Mouse (Mus musculus) liver, embryonic 12.5 days (tissue): Measurements from ENCODE around the gene Zdhhc12. TPM values are rescaled to one million over a fixed set of nuclear protein-coding genes. Genes with fewer than 3 reads are reported as not detected.

ENCODE experiments used
- ATAC-seq: fragments of 200-750 bp; cut with Nextera tagmentation; 2 replicates; pipeline ENCODE4 v1.8.0; 2017; ENCODE audit warnings: moderate number of reproducible peaks, mild to moderate bottlenecking, moderate library complexity
- H3K27ac ChIP-seq: fragments of 300-500 bp; sonication (generic); 2 replicates; pipeline ENCODE4 v1.5.1; 2016; ENCODE audit warnings: mild to moderate bottlenecking
- H3K27me3 ChIP-seq: fragments of 300-500 bp; sonication (generic); replicated peaks from 2 replicates; pipeline ENCODE4 v1.6.1; 2016; ENCODE audit warnings: mild to moderate bottlenecking, moderate library complexity
- H3K36me3 ChIP-seq: fragments of 300-500 bp; sonication (generic); 2 replicates; pipeline ENCODE4 v1.6.1; 2016; ENCODE audit warnings: mild to moderate bottlenecking, moderate library complexity
- H3K4me1 ChIP-seq: fragments of 300-500 bp; sonication (generic); 2 replicates; pipeline ENCODE4 v1.6.1; 2016
- H3K4me2 ChIP-seq: fragments of 300-500 bp; sonication (generic); 2 replicates; pipeline ENCODE4 v1.6.1; 2016; ENCODE audit warnings: mild to moderate bottlenecking, moderate library complexity
- H3K4me3 ChIP-seq: fragments of 300-500 bp; sonication (generic); 2 replicates; pipeline ENCODE4 v1.5.1; 2016; ENCODE audit warnings: mild to moderate bottlenecking, moderate library complexity
- H3K9ac ChIP-seq: fragments of 300-500 bp; sonication (generic); 2 replicates; pipeline ENCODE4 v1.6.1; 2016; ENCODE audit warnings: mild to moderate bottlenecking, moderate library complexity
- H3K9me3 ChIP-seq: fragments of 300-500 bp; sonication (generic); replicated peaks from 2 replicates; pipeline ENCODE4 v1.6.1; 2016; ENCODE audit warnings: mild to moderate bottlenecking, moderate library complexity
- WGBS: fragments of 180-500 bp; shearing (Covaris S2); methylation state at CpG from one replicate; pipeline ENCODE4 v1.1.7; 2016; ENCODE audit not compliant: insufficient replicate concordance; 5-methylcytosine and 5-hydroxymethylcytosine counted together
- polyA plus RNA-seq: library from polyadenylated mRNA; unstranded; fragments of >200 nt; fragmentation: Nextera tagmentation; extraction: Ambion mirVana; gene quantifications from 2 replicates; pipeline ENCODE4 v1.2.1, GENCODE M21; 2016

The Zdhhc12 gene
- polyA plus RNA-seq, 1 experiment from 2014 or later, result 31.0 TPM

DNA sequence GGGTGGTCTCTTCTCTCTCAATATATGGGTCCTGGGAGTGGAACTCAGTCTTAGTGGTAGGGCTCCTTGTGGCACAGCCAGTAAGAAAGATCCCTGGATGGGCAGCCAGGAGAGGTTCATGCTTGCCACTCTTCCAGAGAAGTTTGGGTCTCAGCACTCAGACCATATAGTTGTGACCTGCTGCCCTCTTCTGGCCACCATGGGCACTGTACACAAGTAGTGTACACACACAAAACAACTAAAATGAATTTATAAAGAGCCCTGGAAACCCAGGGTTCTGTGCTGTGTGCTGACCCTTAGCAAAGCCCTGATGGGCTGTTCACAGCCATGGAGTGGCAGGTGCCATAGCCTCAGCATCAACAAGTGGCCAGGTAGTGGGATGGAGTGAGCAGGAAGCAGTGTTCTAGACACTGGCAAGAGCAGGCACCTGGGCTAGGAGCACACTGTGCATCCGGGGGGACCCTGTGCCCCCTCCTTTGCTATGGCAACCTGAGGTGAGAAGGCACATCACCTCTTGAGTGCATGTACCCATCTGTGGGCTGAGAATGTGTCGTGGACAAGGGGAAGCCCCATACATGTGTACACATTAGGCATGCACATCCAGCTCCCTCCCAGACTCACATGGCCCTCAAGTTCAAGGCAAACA is 2.6 kb upstream of the Zdhhc12 start:
- Histone ChIP-seq H3K36me3 (peaks cover 34% of the 10 kb centered on the region), H3K9me3 (no peaks in the 10 kb centered on the region)
- WGBS, result 60% methylated on average over 2 of the region's 2 CpGs

GRCm38 (mm10) chr2:30094208-30094588 is 750 bp upstream of the Zdhhc12 start:
- Histone ChIP-seq H3K9me3 (no peaks in the 10 kb centered on the region), H3K27ac (peak overlapping the region; percentile 76), H3K4me2 (peak overlapping the region; percentile 90), H3K9ac (peak overlapping the region; percentile 75), H3K27me3 (no peaks in the 10 kb centered on the region), H3K36me3 (peaks cover 43% of the 10 kb centered on the region), H3K4me1 (peaks cover 37% of the 10 kb centered on the region), H3K4me3 (peak overlapping the region; percentile 77)
- 2% methylated on average over 13 of the region's 13 CpGs for WGBS
- no peak for ATAC-seq

More for the DNA sequence above, 2.6 kb upstream of the Zdhhc12 start:
- Histone ChIP-seq H3K9ac (no peak overlapping the region), H3K4me1 (peaks cover 48% of the 10 kb centered on the region), H3K4me3 (no peak overlapping the region), H3K27me3 (no peaks in the 10 kb centered on the region), H3K4me2 (no peak overlapping the region), H3K27ac (no peak overlapping the region)
- ATAC-seq, result no peak

DNA sequence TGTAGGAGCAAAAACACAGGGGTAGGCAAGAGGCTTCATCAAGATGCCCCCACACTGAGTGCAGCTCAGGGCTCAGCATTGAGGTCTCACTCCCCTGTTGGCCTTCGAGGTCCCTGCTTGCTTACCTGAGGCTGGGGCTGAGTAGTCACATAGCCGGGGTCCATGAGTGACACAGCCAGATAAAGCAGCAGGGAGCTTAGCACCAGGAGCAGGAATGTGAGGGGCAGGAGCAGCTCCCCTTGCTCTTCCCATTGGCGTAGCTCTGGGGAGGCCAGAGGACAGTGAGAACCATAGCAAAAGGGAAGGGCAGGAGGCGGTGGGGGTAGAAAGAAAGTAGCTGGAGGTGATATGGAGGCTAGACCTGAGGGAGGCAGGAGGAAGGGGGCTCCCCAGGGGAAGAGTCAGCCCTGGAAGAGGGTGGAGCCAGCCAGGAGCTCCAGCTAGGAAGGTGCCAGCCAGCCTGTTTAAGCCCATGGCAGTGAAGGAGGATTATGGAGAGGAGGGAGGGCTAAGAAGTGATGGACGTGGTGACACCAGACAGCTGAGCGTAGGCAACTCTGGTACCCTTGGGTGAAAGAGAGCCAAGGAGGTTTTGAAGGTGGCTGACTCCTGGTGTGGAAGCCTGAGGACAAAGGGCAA is 1.0 kb downstream of the Zdhhc12 start:
- ATAC-seq, result no peak
- 48% methylated on average over 6 of the region's 6 CpGs for WGBS
- H3K27ac ChIP-seq, result peak overlapping the region; percentile 78
- H3K4me2 ChIP-seq, result peak overlapping the region; percentile 90
- peaks cover 33% of the 10 kb centered on the region for H3K36me3 ChIP-seq
- H3K9ac ChIP-seq, result peak overlapping the region; percentile 87
- H3K4me3 ChIP-seq, result peak overlapping the region; percentile 77
- H3K27me3 ChIP-seq, result no peaks in the 10 kb centered on the region
- no peaks in the 10 kb centered on the region for H3K9me3 ChIP-seq
- H3K4me1 ChIP-seq, result peaks cover 30% of the 10 kb centered on the region

- Histone ChIP-seq H3K4me2 (no peak overlapping the region), H3K27ac (no peak overlapping the region), H3K9me3 (no peaks in the 10 kb centered on the region), H3K9ac (no peak overlapping the region), H3K4me1 (peaks cover 30% of the 10 kb centered on the region), H3K27me3 (no peaks in the 10 kb centered on the region), H3K4me3 (no peak overlapping the region), H3K36me3 (peaks cover 34% of the 10 kb centered on the region)
- 94% methylated on average over 12 of the region's 12 CpGs for WGBS
- no peak for ATAC-seq
These were observed 1.9 kb downstream of the Zdhhc12 start for GRCm38 (mm10) chr2:30091521-30091920.

DNA sequence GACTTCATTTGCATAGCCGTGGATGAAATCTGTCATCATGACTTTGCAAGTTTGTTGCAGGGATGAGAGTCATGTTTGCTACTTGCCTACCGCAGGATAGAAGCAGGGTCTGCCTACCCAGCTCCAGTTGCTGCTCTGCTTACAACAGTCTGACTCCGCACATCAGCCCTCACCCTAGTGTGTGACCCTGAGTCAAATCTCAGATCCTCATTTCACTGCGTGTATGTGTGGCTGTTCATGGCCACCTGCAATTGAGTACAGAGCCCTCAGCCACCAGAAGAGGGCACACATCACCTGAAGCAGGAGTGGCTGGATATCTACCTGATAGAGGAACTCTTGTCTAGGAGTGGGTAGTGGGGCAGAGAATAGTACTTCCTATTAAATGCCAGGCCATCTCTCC is 6.1 kb downstream of the Zdhhc12 start:
- no peak for ATAC-seq
- peaks cover 18% of the 10 kb centered on the region for H3K4me1 ChIP-seq

DNA sequence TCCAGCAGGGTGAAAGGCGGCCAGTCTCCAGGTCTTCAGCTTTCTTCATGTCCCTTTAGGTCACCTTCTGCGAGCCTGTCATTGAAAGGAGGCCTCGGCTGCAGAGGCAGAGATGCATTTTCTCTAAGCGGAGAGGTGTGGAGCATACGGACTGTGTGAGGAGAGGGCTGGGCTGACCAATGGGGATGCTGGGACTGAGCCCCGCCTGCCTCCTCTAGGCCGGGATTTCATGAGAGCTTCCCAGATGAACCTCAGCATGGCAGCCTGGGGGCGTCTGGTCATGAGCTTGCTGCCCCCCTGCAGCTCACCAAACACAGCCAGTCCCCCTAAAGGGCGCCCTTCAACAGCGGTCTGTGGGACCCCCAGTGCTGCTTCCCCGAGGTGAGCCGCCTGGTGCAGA is 8.8 kb downstream of the Zdhhc12 start:
- peak overlapping the region; percentile 5; the same call in 1 of the 2 replicates for H3K4me3 ChIP-seq
- 37% methylated on average over 12 of the region's 12 CpGs for WGBS

More for the DNA sequence above, 6.1 kb downstream of the Zdhhc12 start:
- Histone ChIP-seq H3K36me3 (peaks cover 29% of the 10 kb centered on the region), H3K27me3 (no peaks in the 10 kb centered on the region), H3K27ac (no peak overlapping the region), H3K9me3 (no peaks in the 10 kb centered on the region), H3K4me2 (no peak overlapping the region), H3K9ac (no peak overlapping the region), H3K4me3 (no peak overlapping the region)
- WGBS, result 72% methylated on average over 4 of the region's 4 CpGs

DNA sequence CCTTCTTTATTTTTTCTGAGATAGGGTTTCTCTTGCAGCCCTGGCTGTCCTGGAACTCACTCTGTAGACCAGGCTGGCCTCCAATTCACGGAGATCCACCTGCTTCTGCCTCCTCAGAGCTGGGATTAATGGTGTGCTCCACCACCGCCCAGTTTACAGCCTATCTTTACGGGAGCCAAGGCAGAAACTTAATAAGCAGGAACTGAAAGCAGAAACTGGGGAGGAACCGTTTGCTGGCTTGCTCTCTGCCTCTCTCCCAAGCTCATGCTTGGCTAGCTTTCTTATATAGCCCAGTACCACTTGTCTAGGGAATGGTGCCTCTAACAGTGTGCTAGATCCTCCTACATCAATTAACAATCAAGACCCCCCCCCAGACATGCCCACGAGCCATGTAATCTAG is 9.3 kb downstream of the Zdhhc12 start:
- no peak overlapping the region for H3K4me3 ChIP-seq
- no peak for ATAC-seq
- H3K27me3 ChIP-seq, result 0 out of 2 replicates have a peak, but pooled peaks cover 6% of the 10 kb centered on the region
- peaks cover 3% of the 10 kb centered on the region; the same call in 1 of the 2 replicates for H3K36me3 ChIP-seq
- H3K9ac ChIP-seq, result no peak overlapping the region
- no peaks in the 10 kb centered on the region for H3K9me3 ChIP-seq
- H3K4me1 ChIP-seq, result peaks cover 25% of the 10 kb centered on the region
- no peak overlapping the region for H3K27ac ChIP-seq
- H3K4me2 ChIP-seq, result peak overlapping the region; percentile 44
- 51% methylated on average over 5 of the region's 5 CpGs for WGBS

More for the DNA sequence above, 8.8 kb downstream of the Zdhhc12 start:
- peak overlapping the region; percentile 44 for H3K4me2 ChIP-seq
- peaks cover 20% of the 10 kb centered on the region for H3K4me1 ChIP-seq
- ATAC-seq, result peak; percentile 30; the same call in 1 of the 2 replicates
- no peak overlapping the region for H3K27ac ChIP-seq
- no peak overlapping the region for H3K9ac ChIP-seq
- H3K27me3 ChIP-seq, result 0 out of 2 replicates have a peak, but pooled peaks cover 4% of the 10 kb centered on the region
- H3K9me3 ChIP-seq, result no peaks in the 10 kb centered on the region
- peaks cover 4% of the 10 kb centered on the region; the same call in 1 of the 2 replicates for H3K36me3 ChIP-seq

- H3K4me2 ChIP-seq, result no peak overlapping the region
- 84% methylated on average over 15 of the region's 15 CpGs for WGBS
- no peak for ATAC-seq
- no peak overlapping the region; the same call in 1 of the 2 replicates for H3K9ac ChIP-seq
- peaks cover 48% of the 10 kb centered on the region for H3K4me1 ChIP-seq
- H3K27ac ChIP-seq, result no peak overlapping the region
- 0 out of 2 replicates have a peak, but pooled peaks cover 6% of the 10 kb centered on the region for H3K27me3 ChIP-seq
- H3K36me3 ChIP-seq, result no peaks in the 10 kb centered on the region
- no peaks in the 10 kb centered on the region for H3K9me3 ChIP-seq
- no peak overlapping the region for H3K4me3 ChIP-seq
These were observed 13.2 kb downstream of the Zdhhc12 start for GRCm38 (mm10) chr2:30080181-30080800.

GRCm38 (mm10) chr2:30078760-30079159 is 14.7 kb downstream of the Zdhhc12 start:
- no peak overlapping the region for H3K9ac ChIP-seq
- H3K36me3 ChIP-seq, result peaks cover 3% of the 10 kb centered on the region
- H3K27ac ChIP-seq, result peak overlapping the region; percentile 84
- ATAC-seq, result no peak
- WGBS, result 59% methylated on average over 4 of the region's 4 CpGs
- H3K4me3 ChIP-seq, result peak overlapping the region; percentile 68
- H3K4me2 ChIP-seq, result peak overlapping the region; percentile 98
- peaks cover 34% of the 10 kb centered on the region for H3K4me1 ChIP-seq
- 0 out of 2 replicates have a peak, but pooled peaks cover 6% of the 10 kb centered on the region for H3K27me3 ChIP-seq
- H3K9me3 ChIP-seq, result no peaks in the 10 kb centered on the region

GRCm38 (mm10) chr2:30078349-30078712 is 15.1 kb downstream of the Zdhhc12 start:
- peak overlapping the region; percentile 98 for H3K4me2 ChIP-seq
- H3K4me1 ChIP-seq, result peaks cover 32% of the 10 kb centered on the region
- peak; percentile 47 for ATAC-seq
- H3K36me3 ChIP-seq, result peaks cover 8% of the 10 kb centered on the region
- no peaks in the 10 kb centered on the region for H3K9me3 ChIP-seq
- peak overlapping the region; percentile 84 for H3K27ac ChIP-seq
- 0 out of 2 replicates have a peak, but pooled peaks cover 6% of the 10 kb centered on the region for H3K27me3 ChIP-seq
- peak overlapping the region; percentile 74 for H3K9ac ChIP-seq
- 9% methylated on average over 10 of the region's 10 CpGs for WGBS
- peak overlapping the region; percentile 68 for H3K4me3 ChIP-seq

GRCm38 (mm10) chr2:30077502-30078348 is 15.7 kb downstream of the Zdhhc12 start, which contains the start of gene Pkn3:
Pkn3 (plus strand) TSS chr2:30077684.
- Histone ChIP-seq H3K27ac (peak within 1 kb of the TSS; percentile 84), H3K9me3 (no peaks in the 10 kb centered on the region), H3K9ac (peak within 1 kb of the TSS; percentile 74), H3K4me1 (peaks cover 32% of the 10 kb centered on the region), H3K4me3 (peak within 1 kb of the TSS; percentile 68), H3K27me3 (0 out of 2 replicates have a peak, but pooled peaks cover 6% of the 10 kb centered on the region), H3K4me2 (peak within 1 kb of the TSS; percentile 98), H3K36me3 (peaks cover 14% of the 10 kb centered on the region)
- WGBS, result under 1% methylated on average over 53 of the region's 53 CpGs
- ATAC-seq, result peak; percentile 71
